Mouse (Mus musculus) forebrain, embryonic 14.5 days (tissue): ENCODE measurements around the gene Rnaseh2c. TPM values are rescaled to one million over a fixed set of nuclear protein-coding genes. Genes with fewer than 3 reads are reported as not detected.

Experiments
- ATAC-seq: fragments of 200-750 bp; cut with Nextera tagmentation; 2 replicates; pipeline ENCODE4 v1.8.0; 2017; ENCODE audit warnings: mild to moderate bottlenecking, moderate library complexity
- DNase-seq: peaks from one replicate; pipeline ENCODE4 v3.0.0-alpha.2; 2015; ENCODE audit warnings: low spot score
- H3K27ac ChIP-seq: fragments of 300-500 bp; sonication (generic); 2 replicates; pipeline ENCODE4 v1.5.1; 2014; ENCODE audit warnings: low read depth, mild to moderate bottlenecking, control low read depth, low read length, moderate library complexity
- H3K27me3 ChIP-seq: fragments of 300-500 bp; sonication (generic); replicated peaks from 2 replicates; pipeline ENCODE4 v1.6.1; 2014; ENCODE audit warnings: low read length, control low read depth, mixed read lengths; ENCODE audit not compliant: control insufficient read depth, insufficient read depth
- H3K36me3 ChIP-seq: fragments of 300-500 bp; sonication (generic); 2 replicates; pipeline ENCODE4 v1.6.1; 2014; ENCODE audit warnings: low read length, control low read depth; ENCODE audit not compliant: control insufficient read depth, insufficient read depth
- H3K4me1 ChIP-seq: fragments of 300-500 bp; sonication (generic); 2 replicates; pipeline ENCODE4 v1.6.1; 2014; ENCODE audit warnings: antibody characterized with exemption, low read length, control low read depth; ENCODE audit not compliant: control insufficient read depth, insufficient read depth
- H3K4me2 ChIP-seq: fragments of 300-500 bp; sonication (generic); 2 replicates; pipeline ENCODE4 v1.6.1; 2014; ENCODE audit warnings: mild to moderate bottlenecking, control low read depth, low read length
- H3K4me3 ChIP-seq: fragments of 300-500 bp; sonication (generic); 2 replicates; pipeline ENCODE4 v1.5.1; 2014; ENCODE audit warnings: low read depth, low read length, control low read depth
- H3K9ac ChIP-seq: fragments of 300-500 bp; sonication (generic); 2 replicates; pipeline ENCODE4 v1.6.1; 2014; ENCODE audit warnings: mild to moderate bottlenecking, low read length, control low read depth, moderate library complexity
- H3K9me3 ChIP-seq: fragments of 300-500 bp; sonication (generic); replicated peaks from 2 replicates; pipeline ENCODE4 v1.6.1; 2016; ENCODE audit warnings: low read length, control low read depth, mixed read lengths; ENCODE audit not compliant: control insufficient read depth
- WGBS: fragments of 180-500 bp; shearing (Covaris S2); extraction: QIAGEN DNeasy Blood & Tissue Kit; methylation state at CpG from one replicate; pipeline ENCODE4 v1.1.7; 2014; 5-methylcytosine and 5-hydroxymethylcytosine counted together
- polyA plus RNA-seq: library from polyadenylated mRNA; unstranded; fragments of >200 nt; fragmentation: Nextera tagmentation; extraction: Ambion mirVana; gene quantifications from 2 replicates; pipeline ENCODE4 v1.2.1, GENCODE M21; 2014

The Rnaseh2c gene
- polyA plus RNA-seq, 1 experiment from 2014 or later, result 95.8 TPM

- Histone ChIP-seq H3K27me3 (no peaks in the 10 kb centered on the region), H3K36me3 (peaks cover 18% of the 10 kb centered on the region), H3K9ac (no peak overlapping the region), H3K4me3 (no peak overlapping the region), H3K27ac (no peak overlapping the region), H3K4me2 (no peak overlapping the region), H3K9me3 (no peaks in the 10 kb centered on the region), H3K4me1 (peaks cover 9% of the 10 kb centered on the region)
- ATAC-seq, result no peak
- DNase-seq, result no peak
- 86% methylated on average over 1 of the region's 1 CpGs for WGBS
These were observed 10.3 kb downstream of the Rnaseh2c start for GRCm38 (mm10) chr19:5611973-5612372.

- WGBS, result 79% methylated on average over 3 of the region's 3 CpGs
- Histone ChIP-seq H3K9me3 (no peaks in the 10 kb centered on the region), H3K4me1 (peaks cover 9% of the 10 kb centered on the region), H3K4me3 (no peak overlapping the region), H3K36me3 (peaks cover 9% of the 10 kb centered on the region), H3K27ac (no peak overlapping the region), H3K9ac (no peak overlapping the region), H3K27me3 (no peaks in the 10 kb centered on the region), H3K4me2 (no peak overlapping the region)
- ATAC-seq, result no peak
- DNase-seq, result no peak
These were observed 11.2 kb downstream of the Rnaseh2c start for GRCm38 (mm10) chr19:5612762-5613411.

- H3K27me3 ChIP-seq, result no peaks in the 10 kb centered on the region
- ATAC-seq (no peak), DNase-seq (peak; percentile 28)
- no peaks in the 10 kb centered on the region for H3K36me3 ChIP-seq
- peaks cover 5% of the 10 kb centered on the region; the same call in 1 of the 2 replicates for H3K4me1 ChIP-seq
- H3K9ac ChIP-seq, result no peak overlapping the region
- H3K4me3 ChIP-seq, result no peak overlapping the region
- H3K4me2 ChIP-seq, result no peak overlapping the region
- no peak overlapping the region for H3K27ac ChIP-seq
- 49% methylated on average over 2 of the region's 2 CpGs for WGBS
- no peaks in the 10 kb centered on the region for H3K9me3 ChIP-seq
These were observed 13.3 kb downstream of the Rnaseh2c start for GRCm38 (mm10) chr19:5614953-5615352.

- 84% methylated on average over 4 of the region's 4 CpGs for WGBS
These were observed 18.3 kb downstream of the Rnaseh2c start for GRCm38 (mm10) chr19:5620007-5620406.

GRCm38 (mm10) chr19:5621884-5622283 lies 20.2 kb downstream of the Rnaseh2c start:
- H3K9ac ChIP-seq, result no peak overlapping the region
- ATAC-seq (no peak), DNase-seq (no peak)
- no peak overlapping the region for H3K27ac ChIP-seq
- H3K9me3 ChIP-seq, result no peaks in the 10 kb centered on the region
- no peak overlapping the region for H3K4me2 ChIP-seq
- 90% methylated on average over 5 of the region's 5 CpGs for WGBS
- no peaks in the 10 kb centered on the region for H3K36me3 ChIP-seq
- H3K4me3 ChIP-seq, result no peak overlapping the region
- no peaks in the 10 kb centered on the region for H3K4me1 ChIP-seq
- H3K27me3 ChIP-seq, result no peaks in the 10 kb centered on the region

More at GRCm38 (mm10) chr19:5620007-5620406, 18.3 kb downstream of the Rnaseh2c start:
- no peaks in the 10 kb centered on the region for H3K36me3 ChIP-seq
- no peak overlapping the region for H3K4me3 ChIP-seq
- no peaks in the 10 kb centered on the region for H3K27me3 ChIP-seq
- no peak overlapping the region for H3K27ac ChIP-seq
- H3K4me1 ChIP-seq, result no peaks in the 10 kb centered on the region
- H3K4me2 ChIP-seq, result no peak overlapping the region
- no peak for DNase-seq
- ATAC-seq, result no peak
- H3K9me3 ChIP-seq, result no peaks in the 10 kb centered on the region
- H3K9ac ChIP-seq, result no peak overlapping the region

GRCm38 (mm10) chr19:5625311-5625710 lies 23.6 kb downstream of the Rnaseh2c start:
- Histone ChIP-seq H3K36me3 (no peaks in the 10 kb centered on the region), H3K4me2 (no peak overlapping the region), H3K4me1 (no peaks in the 10 kb centered on the region), H3K9ac (no peak overlapping the region), H3K27ac (no peak overlapping the region), H3K27me3 (no peaks in the 10 kb centered on the region), H3K9me3 (no peaks in the 10 kb centered on the region), H3K4me3 (no peak overlapping the region)
- DNase-seq (no peak), ATAC-seq (no peak)
- WGBS, result 87% methylated on average over 8 of the region's 8 CpGs

- ATAC-seq (no peak), DNase-seq (no peak)
- Histone ChIP-seq H3K9ac (no peak overlapping the region), H3K4me1 (no peaks in the 10 kb centered on the region), H3K4me3 (no peak overlapping the region), H3K9me3 (no peaks in the 10 kb centered on the region), H3K36me3 (no peaks in the 10 kb centered on the region), H3K27ac (no peak overlapping the region), H3K4me2 (no peak overlapping the region), H3K27me3 (no peaks in the 10 kb centered on the region)
These were observed 28.2 kb downstream of the Rnaseh2c start for GRCm38 (mm10) chr19:5629907-5630306.

GRCm38 (mm10) chr19:5632120-5632519 lies 30.4 kb downstream of the Rnaseh2c start:
- DNase-seq, result no peak
- no peak overlapping the region for H3K9ac ChIP-seq
- no peak overlapping the region for H3K4me3 ChIP-seq
- 84% methylated on average over 9 of the region's 9 CpGs for WGBS
- no peaks in the 10 kb centered on the region for H3K27me3 ChIP-seq
- no peak for ATAC-seq
- no peaks in the 10 kb centered on the region for H3K36me3 ChIP-seq
- no peak overlapping the region for H3K27ac ChIP-seq
- H3K4me1 ChIP-seq, result peaks cover 3% of the 10 kb centered on the region; the same call in 1 of the 2 replicates
- H3K9me3 ChIP-seq, result no peaks in the 10 kb centered on the region
- no peak overlapping the region for H3K4me2 ChIP-seq

GRCm38 (mm10) chr19:5636036-5636570 lies 34.4 kb downstream of the Rnaseh2c start:
- Histone ChIP-seq H3K27ac (no peak overlapping the region), H3K27me3 (no peaks in the 10 kb centered on the region), H3K36me3 (peaks cover 26% of the 10 kb centered on the region), H3K4me2 (no peak overlapping the region), H3K9ac (peak overlapping the region; percentile 88), H3K4me1 (peaks cover 8% of the 10 kb centered on the region; the same call in 1 of the 2 replicates), H3K4me3 (no peak overlapping the region), H3K9me3 (no peaks in the 10 kb centered on the region)
- 84% methylated on average over 7 of the region's 7 CpGs for WGBS
- DNase-seq (no peak), ATAC-seq (no peak)
